Mouse (Mus musculus): ENCODE data around the gene Dock2. TPM values are rescaled to one million over a fixed set of nuclear protein-coding genes. Genes with fewer than 3 reads are reported as not detected.

The Dock2 gene
- polyA plus RNA-seq, 1 experiment from 2014 or later, result 0.72 TPM

DNA sequence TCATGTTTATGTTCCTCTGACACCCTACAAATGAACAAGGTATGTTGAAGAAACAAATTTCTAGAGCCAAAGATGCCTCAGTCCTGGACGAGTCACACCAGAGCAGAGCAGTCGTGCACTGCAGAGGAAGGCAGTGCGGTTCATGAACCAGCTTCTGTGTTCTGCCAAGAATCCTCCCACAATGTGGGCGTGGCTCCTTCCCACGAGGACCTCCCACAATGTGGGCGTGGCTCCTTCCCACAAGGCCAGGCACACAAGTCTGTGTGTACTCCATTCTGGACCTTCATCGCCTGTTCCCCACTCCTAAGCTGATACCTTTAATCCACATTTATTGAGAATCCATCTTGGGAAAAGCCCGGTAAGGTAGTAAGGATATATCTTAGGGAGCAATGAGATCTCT lies 8.2 kb upstream of the Dock2 start:
- no peak for ATAC-seq
- H3K4me3 ChIP-seq (replicated peaks; ENCODE audit: low read length), result no peak overlapping the region
- H3K27me3 ChIP-seq (replicated peaks; ENCODE audit: control insufficient read depth, insufficient read depth, low read length), result no peaks in the 10 kb centered on the region
- 69% methylated on average over 8 of the region's 8 CpGs for WGBS
- H3K4me1 ChIP-seq (replicated peaks; ENCODE audit: control insufficient read depth, insufficient read depth, low read length), result no peaks in the 10 kb centered on the region
- H3K36me3 ChIP-seq (ENCODE audit: control insufficient read depth, insufficient read depth), result no peaks in the 10 kb centered on the region
- no peaks in the 10 kb centered on the region for H3K9me3 ChIP-seq (ENCODE audit: control insufficient read depth, low read length)
- no peak overlapping the region for H3K9ac ChIP-seq (replicated peaks; ENCODE audit: low read depth, low read length)
- H3K27ac ChIP-seq (ENCODE audit: low read length), result no peak overlapping the region
- no peak overlapping the region for H3K4me2 ChIP-seq (ENCODE audit: low read length)

DNA sequence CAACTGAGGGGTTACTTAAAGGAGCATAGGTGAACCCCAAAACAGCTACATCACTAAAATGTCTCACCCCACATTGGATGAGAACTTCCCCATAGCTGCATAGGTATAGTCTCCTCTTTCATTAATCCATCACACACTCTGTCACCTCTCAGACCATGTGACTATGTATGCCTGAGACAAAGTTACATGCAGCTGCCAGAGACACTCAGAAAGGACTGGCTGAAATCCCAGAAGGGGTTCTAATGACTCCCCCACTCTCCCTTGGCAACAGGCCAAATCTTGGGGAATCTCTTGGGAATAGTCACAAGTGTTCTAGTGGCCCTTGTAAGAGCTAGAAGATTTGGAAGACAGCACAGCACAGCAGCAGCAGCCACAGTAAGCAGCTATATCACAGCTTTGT lies 1.2 kb upstream of the Dock2 start:
- Histone ChIP-seq H3K4me1 (replicated peaks; ENCODE audit: control insufficient read depth, insufficient read depth, low read length) (no peaks in the 10 kb centered on the region), H3K9me3 (ENCODE audit: control insufficient read depth, low read length) (no peaks in the 10 kb centered on the region), H3K27ac (ENCODE audit: low read length) (no peak overlapping the region), H3K36me3 (ENCODE audit: control insufficient read depth, insufficient read depth) (no peaks in the 10 kb centered on the region), H3K4me2 (ENCODE audit: low read length) (no peak overlapping the region), H3K9ac (replicated peaks; ENCODE audit: low read depth, low read length) (no peak overlapping the region), H3K27me3 (replicated peaks; ENCODE audit: control insufficient read depth, insufficient read depth, low read length) (no peaks in the 10 kb centered on the region), H3K4me3 (replicated peaks; ENCODE audit: low read length) (no peak overlapping the region)
- no peak for ATAC-seq

DNA sequence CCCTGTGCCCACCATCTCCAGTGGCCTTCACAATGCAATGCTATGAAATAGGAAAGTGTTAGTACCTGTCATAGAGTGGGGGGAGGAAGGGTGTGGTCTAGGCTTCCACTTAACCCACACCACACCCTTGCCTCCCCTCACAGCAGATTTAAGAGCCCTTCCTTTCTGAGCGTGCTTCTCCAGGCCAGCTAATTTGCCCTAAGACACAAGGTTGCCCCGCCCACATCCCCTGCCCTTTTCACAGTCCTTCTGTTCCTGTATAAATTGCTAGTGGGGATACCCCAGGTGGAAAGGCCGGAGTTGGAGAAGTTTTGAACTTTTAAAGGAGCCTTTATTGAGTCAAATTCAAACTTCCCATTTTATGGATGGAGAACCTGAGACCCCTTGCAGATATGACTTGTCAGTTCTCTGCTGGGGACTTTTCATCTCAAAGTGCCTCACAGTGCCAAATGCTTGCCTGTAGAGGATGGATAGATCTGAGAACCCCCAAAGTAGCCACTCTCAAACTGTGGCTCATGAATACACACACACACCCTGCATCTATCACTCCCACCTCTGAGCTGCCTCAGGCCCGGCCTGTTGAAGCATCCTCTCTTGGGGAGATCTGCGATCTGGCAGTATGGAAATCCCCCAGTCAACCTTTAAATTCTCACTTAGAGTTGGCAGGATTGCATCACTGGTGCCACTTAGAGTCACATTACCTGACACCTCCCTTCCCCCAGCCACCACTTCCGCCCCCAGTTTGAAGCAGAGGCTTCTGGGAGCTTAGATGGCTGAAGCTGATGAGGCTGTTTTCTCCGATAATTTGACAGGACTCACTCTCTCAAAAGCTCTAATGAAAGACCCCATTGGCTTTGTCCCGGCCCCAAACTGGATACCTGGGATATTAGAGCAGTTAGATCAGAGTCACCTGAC lies 919 bp downstream of the Dock2 start:
- ATAC-seq, result no peak
- H3K27ac ChIP-seq (ENCODE audit: low read length), result no peak overlapping the region
- H3K9me3 ChIP-seq (ENCODE audit: control insufficient read depth, low read length), result no peaks in the 10 kb centered on the region
- H3K27me3 ChIP-seq (replicated peaks; ENCODE audit: control insufficient read depth, insufficient read depth, low read length), result no peaks in the 10 kb centered on the region
- no peaks in the 10 kb centered on the region for H3K4me1 ChIP-seq (replicated peaks; ENCODE audit: control insufficient read depth, insufficient read depth, low read length)
- H3K4me3 ChIP-seq (replicated peaks; ENCODE audit: low read length), result no peak overlapping the region
- no peaks in the 10 kb centered on the region for H3K36me3 ChIP-seq (ENCODE audit: control insufficient read depth, insufficient read depth)
- WGBS, result 79% methylated on average over 8 of the region's 8 CpGs
- H3K4me2 ChIP-seq (ENCODE audit: low read length), result no peak overlapping the region
- H3K9ac ChIP-seq (replicated peaks; ENCODE audit: low read depth, low read length), result no peak overlapping the region

GRCm38 (mm10) chr11:34780786-34781185 lies 2.9 kb downstream of the Dock2 start:
- Histone ChIP-seq H3K9ac (replicated peaks; ENCODE audit: low read depth, low read length) (no peak overlapping the region), H3K36me3 (ENCODE audit: control insufficient read depth, insufficient read depth) (no peaks in the 10 kb centered on the region), H3K27me3 (replicated peaks; ENCODE audit: control insufficient read depth, insufficient read depth, low read length) (no peaks in the 10 kb centered on the region), H3K9me3 (ENCODE audit: control insufficient read depth, low read length) (no peaks in the 10 kb centered on the region), H3K4me2 (ENCODE audit: low read length) (no peak overlapping the region), H3K4me3 (replicated peaks; ENCODE audit: low read length) (no peak overlapping the region), H3K27ac (ENCODE audit: low read length) (no peak overlapping the region), H3K4me1 (replicated peaks; ENCODE audit: control insufficient read depth, insufficient read depth, low read length) (no peaks in the 10 kb centered on the region)
- 91% methylated on average over 2 of the region's 2 CpGs for WGBS
- ATAC-seq, result no peak

GRCm38 (mm10) chr11:34779966-34780365 lies 3.7 kb downstream of the Dock2 start:
- Histone ChIP-seq H3K9ac (replicated peaks; ENCODE audit: low read depth, low read length) (no peak overlapping the region), H3K27ac (ENCODE audit: low read length) (no peak overlapping the region), H3K4me3 (replicated peaks; ENCODE audit: low read length) (no peak overlapping the region), H3K27me3 (replicated peaks; ENCODE audit: control insufficient read depth, insufficient read depth, low read length) (no peaks in the 10 kb centered on the region), H3K36me3 (ENCODE audit: control insufficient read depth, insufficient read depth) (no peaks in the 10 kb centered on the region), H3K4me1 (replicated peaks; ENCODE audit: control insufficient read depth, insufficient read depth, low read length) (no peaks in the 10 kb centered on the region), H3K4me2 (ENCODE audit: low read length) (no peak overlapping the region), H3K9me3 (ENCODE audit: control insufficient read depth, low read length) (no peaks in the 10 kb centered on the region)
- WGBS, result 87% methylated on average over 4 of the region's 4 CpGs
- no peak for ATAC-seq

- Histone ChIP-seq H3K9me3 (ENCODE audit: control insufficient read depth, low read length) (no peaks in the 10 kb centered on the region), H3K27me3 (replicated peaks; ENCODE audit: control insufficient read depth, insufficient read depth, low read length) (no peaks in the 10 kb centered on the region), H3K4me3 (replicated peaks; ENCODE audit: low read length) (no peak overlapping the region), H3K4me2 (ENCODE audit: low read length) (no peak overlapping the region), H3K36me3 (ENCODE audit: control insufficient read depth, insufficient read depth) (no peaks in the 10 kb centered on the region), H3K9ac (replicated peaks; ENCODE audit: low read depth, low read length) (no peak overlapping the region), H3K4me1 (replicated peaks; ENCODE audit: control insufficient read depth, insufficient read depth, low read length) (no peaks in the 10 kb centered on the region), H3K27ac (ENCODE audit: low read length) (no peak overlapping the region)
- ATAC-seq, result no peak
- WGBS, result 89% methylated on average over 3 of the region's 3 CpGs
Observed at GRCm38 (mm10) chr11:34778351-34778750, 5.3 kb downstream of the Dock2 start.

- no peak overlapping the region for H3K4me3 ChIP-seq (replicated peaks; ENCODE audit: low read length)
- no peaks in the 10 kb centered on the region for H3K9me3 ChIP-seq (ENCODE audit: control insufficient read depth, low read length)
- H3K4me2 ChIP-seq (ENCODE audit: low read length), result no peak overlapping the region
- ATAC-seq, result no peak
- H3K27ac ChIP-seq (ENCODE audit: low read length), result no peak overlapping the region
- no peaks in the 10 kb centered on the region for H3K4me1 ChIP-seq (replicated peaks; ENCODE audit: control insufficient read depth, insufficient read depth, low read length)
- H3K27me3 ChIP-seq (replicated peaks; ENCODE audit: control insufficient read depth, insufficient read depth, low read length), result no peaks in the 10 kb centered on the region
- no peak overlapping the region for H3K9ac ChIP-seq (replicated peaks; ENCODE audit: low read depth, low read length)
- H3K36me3 ChIP-seq (ENCODE audit: control insufficient read depth, insufficient read depth), result no peaks in the 10 kb centered on the region
- WGBS, result 78% methylated on average over 4 of the region's 4 CpGs
Observed at GRCm38 (mm10) chr11:34777529-34777928, 6.2 kb downstream of the Dock2 start.

DNA sequence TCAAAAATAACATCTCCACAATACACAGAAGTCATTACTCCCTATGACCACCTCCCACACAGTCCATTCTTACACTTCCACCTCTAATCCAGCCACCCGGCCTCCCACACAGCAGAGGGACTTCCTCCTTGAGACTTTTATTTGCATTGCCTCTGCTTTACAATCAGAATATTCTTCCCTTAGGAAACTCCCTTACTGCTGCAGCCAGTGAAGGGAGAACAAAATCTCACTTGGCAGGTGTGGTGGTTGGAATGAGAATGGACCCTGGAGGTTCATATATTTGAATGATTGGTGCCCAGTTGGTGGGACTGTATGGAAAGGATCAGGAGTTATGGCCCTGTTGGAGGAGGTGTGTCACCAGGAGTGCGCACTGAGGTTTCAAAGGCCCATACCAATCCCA lies 7.6 kb downstream of the Dock2 start:
- 85% methylated on average over 2 of the region's 2 CpGs for WGBS
- no peaks in the 10 kb centered on the region for H3K27me3 ChIP-seq (replicated peaks; ENCODE audit: control insufficient read depth, insufficient read depth, low read length)

DNA sequence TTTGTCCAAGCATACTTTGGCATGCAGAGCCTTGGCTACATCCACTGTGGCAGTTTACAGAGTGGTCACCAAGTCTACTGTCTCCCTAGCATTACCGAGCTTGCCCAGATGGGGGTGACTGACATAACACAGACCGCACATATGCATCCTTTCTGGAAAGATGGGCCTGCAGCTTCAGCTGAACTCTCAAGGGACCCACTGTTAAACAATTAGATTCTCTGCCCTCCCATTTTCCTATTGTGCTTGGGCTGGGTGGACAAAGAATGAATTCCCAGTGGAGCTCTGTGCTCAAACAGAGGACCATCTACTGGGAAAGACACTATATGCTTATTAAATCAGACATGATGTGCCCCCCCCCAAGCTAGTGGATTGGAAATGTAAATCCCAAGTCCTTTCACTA lies 9.1 kb downstream of the Dock2 start:
- no peak overlapping the region for H3K27ac ChIP-seq (ENCODE audit: low read length)
- 76% methylated on average over 2 of the region's 2 CpGs for WGBS
- no peaks in the 10 kb centered on the region for H3K36me3 ChIP-seq (ENCODE audit: control insufficient read depth, insufficient read depth)
- H3K4me2 ChIP-seq (ENCODE audit: low read length), result no peak overlapping the region
- no peaks in the 10 kb centered on the region for H3K4me1 ChIP-seq (replicated peaks; ENCODE audit: control insufficient read depth, insufficient read depth, low read length)
- H3K9ac ChIP-seq (replicated peaks; ENCODE audit: low read depth, low read length), result no peak overlapping the region
- H3K27me3 ChIP-seq (replicated peaks; ENCODE audit: control insufficient read depth, insufficient read depth, low read length), result no peaks in the 10 kb centered on the region
- H3K4me3 ChIP-seq (replicated peaks; ENCODE audit: low read length), result no peak overlapping the region
- no peaks in the 10 kb centered on the region for H3K9me3 ChIP-seq (ENCODE audit: control insufficient read depth, low read length)
- ATAC-seq, result no peak

More for the DNA sequence above, 7.6 kb downstream of the Dock2 start:
- no peaks in the 10 kb centered on the region for H3K36me3 ChIP-seq (ENCODE audit: control insufficient read depth, insufficient read depth)
- H3K4me2 ChIP-seq (ENCODE audit: low read length), result no peak overlapping the region
- no peaks in the 10 kb centered on the region for H3K9me3 ChIP-seq (ENCODE audit: control insufficient read depth, low read length)
- ATAC-seq, result no peak
- no peak overlapping the region for H3K27ac ChIP-seq (ENCODE audit: low read length)
- H3K4me3 ChIP-seq (replicated peaks; ENCODE audit: low read length), result no peak overlapping the region
- H3K4me1 ChIP-seq (replicated peaks; ENCODE audit: control insufficient read depth, insufficient read depth, low read length), result no peaks in the 10 kb centered on the region
- H3K9ac ChIP-seq (replicated peaks; ENCODE audit: low read depth, low read length), result no peak overlapping the region

Data from forebrain, embryonic 16.5 days (tissue).